Mouse (Mus musculus): ENCODE data around the gene Vamp2. TPM values are rescaled to one million over a fixed set of nuclear protein-coding genes. Genes with fewer than 3 reads are reported as not detected.

Gene Vamp2
- total RNA-seq, 4 experiments from 2014 or later: 926 to 962 (median 934) TPM

DNA sequence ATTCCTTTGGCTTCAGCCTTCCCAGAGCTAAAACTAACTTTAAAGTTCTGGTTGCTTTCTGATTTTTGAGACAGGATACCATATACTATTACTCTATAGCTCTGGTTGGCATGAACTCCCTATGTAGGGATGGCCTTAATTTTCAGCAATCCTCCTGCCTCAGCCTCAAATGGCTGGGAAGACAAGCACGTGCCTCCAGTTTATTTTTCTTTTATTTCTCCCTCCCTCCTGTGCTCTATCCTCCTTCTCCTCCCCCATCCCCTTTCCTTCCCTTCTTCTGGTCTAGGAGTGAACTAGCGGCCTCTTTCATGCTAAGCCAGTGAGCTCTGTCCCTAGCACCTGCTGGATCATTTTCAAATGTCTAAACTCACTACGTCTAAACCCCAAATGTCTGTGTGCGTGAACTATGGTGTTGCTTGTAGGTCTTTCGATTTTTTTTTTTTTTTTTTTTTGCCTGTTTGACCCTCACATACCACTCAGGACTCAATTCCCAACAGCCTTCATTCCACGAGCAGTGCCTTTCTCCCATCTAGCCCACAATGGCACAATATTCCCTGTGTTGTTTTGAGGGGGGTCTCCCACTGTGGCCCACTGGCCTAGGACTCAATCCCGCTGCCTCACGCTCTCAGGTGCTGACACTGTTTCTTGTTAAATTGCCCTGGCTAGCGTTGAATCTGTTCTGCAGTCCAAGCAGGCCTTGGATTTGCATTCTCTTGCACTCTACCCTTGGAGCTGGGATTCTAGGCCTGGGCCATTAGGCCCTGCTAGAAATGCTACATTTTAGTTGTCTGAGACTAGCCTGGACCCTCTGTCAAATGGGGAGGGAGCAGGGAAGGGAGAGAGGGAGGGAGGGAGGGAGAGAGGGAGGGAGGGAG is 23.8 kb upstream of the Vamp2 start:
- DNase-seq (ENCODE audit: low spot score in 2 of 2): no peak

- no peak for DNase-seq (ENCODE audit: low spot score in 2 of 2)
Observed at GRCm38 (mm10) chr11:69065394-69065925, 22.8 kb upstream of the Vamp2 start.

GRCm38 (mm10) chr11:69066163-69066861 is 22.0 kb upstream of the Vamp2 start:
- peak in 1 of 2 experiments; percentile 55 for DNase-seq (ENCODE audit: low spot score in 2 of 2)

DNA sequence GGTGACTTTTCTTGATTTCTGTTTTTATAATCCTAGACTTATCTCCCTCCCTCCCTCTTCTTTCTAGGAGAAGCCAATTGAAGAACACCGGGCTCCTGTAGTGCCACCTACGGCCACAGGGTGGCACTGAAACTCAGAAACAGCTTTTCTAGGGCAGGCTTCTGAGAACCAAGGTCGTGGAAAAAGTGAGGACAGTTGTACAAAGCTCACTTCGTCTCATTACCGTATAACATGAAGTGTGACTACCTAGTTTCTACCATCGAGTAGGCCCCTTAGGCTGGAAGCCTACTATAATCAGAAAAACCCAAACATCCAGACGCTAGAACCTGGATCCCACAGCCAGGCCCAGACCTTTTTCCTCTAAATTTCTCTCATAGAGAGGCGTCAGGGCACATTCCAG is 21.3 kb upstream of the Vamp2 start:
- DNase-seq (ENCODE audit: low spot score in 2 of 2): peak; percentile 80 to 91

GRCm38 (mm10) chr11:69067601-69068000 is 20.7 kb upstream of the Vamp2 start:
- DNase-seq (ENCODE audit: low spot score in 2 of 2): no peak

GRCm38 (mm10) chr11:69070093-69070492 is 18.2 kb upstream of the Vamp2 start:
- no peak for DNase-seq (ENCODE audit: low spot score in 2 of 2)

- DNase-seq (ENCODE audit: low spot score in 2 of 2): peak; percentile 91 to 95
Observed at GRCm38 (mm10) chr11:69070590-69071222, 17.6 kb upstream of the Vamp2 start, which contains the start of gene Tmem107. TSS of gene Tmem107 (plus strand) at chr11:69070806.

DNA sequence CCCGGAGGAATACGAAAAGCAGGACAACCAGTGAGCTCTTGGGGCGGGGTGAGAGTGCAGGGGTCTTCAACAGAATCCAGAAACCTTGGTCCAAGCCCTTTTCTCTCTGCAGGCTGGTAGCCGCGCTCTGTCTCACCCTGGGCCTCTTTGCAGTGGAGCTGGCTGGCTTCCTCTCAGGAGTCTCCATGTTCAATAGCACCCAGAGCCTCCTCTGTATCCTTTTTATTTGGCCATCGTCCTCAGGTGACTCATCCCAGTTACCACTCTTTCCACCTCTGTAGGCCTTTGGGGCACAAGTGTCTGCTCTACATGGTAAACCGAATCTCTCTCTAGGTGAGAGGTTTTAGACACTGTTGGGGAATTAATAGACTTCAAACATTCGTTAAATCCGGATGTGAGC is 17.0 kb upstream of the Vamp2 start:
- peak in 1 of 2 experiments; percentile 32 for DNase-seq (ENCODE audit: low spot score in 2 of 2)

DNA sequence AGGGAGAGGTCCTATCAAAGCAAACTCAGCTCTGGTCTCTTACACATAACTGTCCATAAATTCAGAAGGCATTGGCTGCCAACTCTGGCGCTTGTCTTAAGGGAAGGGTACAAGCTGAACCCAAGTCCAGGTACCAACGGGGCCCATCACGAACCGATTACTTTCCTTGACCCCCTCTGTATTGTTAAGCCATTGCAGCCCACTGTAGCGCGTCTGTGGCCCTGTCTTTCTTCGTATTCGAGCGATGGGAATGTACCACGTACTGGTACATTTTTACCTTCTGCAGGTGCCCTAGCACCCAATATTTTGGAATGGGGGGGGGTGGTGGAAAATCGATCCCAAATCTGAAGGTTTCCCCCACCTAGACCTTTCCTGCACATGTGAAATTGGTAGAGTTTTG is 16.1 kb upstream of the Vamp2 start:
- no peak for DNase-seq (ENCODE audit: low spot score in 2 of 2)

DNA sequence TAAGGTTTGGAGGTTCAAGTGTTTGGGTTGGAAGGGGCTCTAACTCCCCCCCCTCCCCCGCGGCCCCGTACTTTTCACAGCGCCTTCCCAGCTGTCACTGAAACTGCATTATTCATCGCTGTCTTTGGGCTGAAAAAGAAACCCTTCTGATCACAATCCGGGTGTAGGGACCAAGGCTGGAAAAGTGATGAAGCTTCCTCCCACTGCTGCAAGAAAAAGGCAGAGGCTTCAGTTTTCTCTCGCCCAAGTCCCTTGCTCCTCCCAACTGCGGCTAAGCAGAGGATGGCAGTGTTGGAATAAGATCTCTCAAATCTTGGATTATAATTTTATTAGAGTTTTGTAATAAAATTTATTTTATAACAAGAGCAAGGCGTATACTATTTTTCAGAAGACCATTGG is 15.6 kb upstream of the Vamp2 start:
- DNase-seq (ENCODE audit: low spot score in 2 of 2): no peak

- DNase-seq (ENCODE audit: low spot score in 2 of 2): peak; percentile 84 to 88
Observed at GRCm38 (mm10) chr11:69073065-69073888, 15.0 kb upstream of the Vamp2 start.

DNA sequence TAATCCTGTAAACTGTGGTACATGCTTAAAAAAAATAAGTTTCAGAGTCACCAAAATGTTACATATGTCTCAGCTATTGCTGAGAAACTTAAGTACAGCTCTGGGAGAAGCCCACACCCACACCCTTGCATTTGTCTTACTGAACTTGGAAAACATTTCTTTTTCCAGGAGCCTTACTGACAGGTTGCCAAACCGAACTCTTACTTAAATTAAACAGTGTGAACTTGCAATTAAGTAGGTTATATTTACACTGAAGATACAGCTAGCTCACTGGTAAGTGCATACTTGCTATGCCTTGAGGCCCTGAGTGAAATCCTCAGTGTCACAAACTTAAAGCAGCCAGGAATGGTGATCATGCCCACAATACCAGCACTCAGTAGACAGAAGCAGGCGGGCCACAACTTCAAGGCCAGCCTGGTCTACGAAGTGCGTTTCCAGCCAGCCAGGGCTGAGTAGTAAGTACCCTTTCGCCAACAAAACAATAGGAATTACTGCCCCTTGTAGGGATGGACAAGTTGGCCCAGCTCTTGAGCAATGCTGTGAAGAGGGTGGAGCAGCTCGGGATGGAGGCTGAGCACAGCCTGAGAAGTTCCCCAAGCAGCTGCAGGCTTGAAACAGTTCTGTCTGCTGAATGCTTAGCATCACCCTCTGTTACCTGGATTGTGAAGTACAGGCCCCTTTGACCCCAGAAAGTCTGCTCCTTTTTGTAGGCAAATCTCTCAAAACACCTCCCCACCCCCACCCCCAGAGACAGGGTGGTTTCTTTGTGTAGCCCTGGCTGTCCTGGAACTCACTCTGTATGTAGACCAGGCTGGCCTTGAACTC is 14.1 kb upstream of the Vamp2 start:
- DNase-seq (ENCODE audit: low spot score in 2 of 2): no peak

- no peak for DNase-seq (ENCODE audit: low spot score in 2 of 2)
Observed at GRCm38 (mm10) chr11:69074776-69075069, 13.6 kb upstream of the Vamp2 start.

- DNase-seq (ENCODE audit: low spot score in 2 of 2): no peak
Observed at GRCm38 (mm10) chr11:69075764-69076479, 12.4 kb upstream of the Vamp2 start.

DNA sequence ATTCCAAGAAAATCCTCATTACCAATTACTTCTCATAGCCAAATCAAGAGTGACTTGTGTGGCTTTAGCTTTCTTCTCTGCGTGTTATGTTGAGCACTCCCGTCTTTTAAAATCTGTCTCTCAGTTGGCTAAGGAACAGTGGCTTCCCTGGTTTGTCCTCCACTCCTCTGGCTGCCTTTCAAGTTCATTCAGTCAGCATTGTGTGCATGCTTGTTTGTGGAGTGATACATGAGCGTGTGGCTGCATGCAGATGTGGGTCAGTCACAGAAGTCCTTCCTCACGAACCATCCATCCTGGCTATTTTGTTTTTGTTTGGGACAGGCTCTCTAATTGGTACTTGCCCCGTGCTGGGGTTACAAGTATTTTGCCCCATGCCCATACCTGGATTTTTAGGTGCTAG is 11.7 kb upstream of the Vamp2 start:
- DNase-seq (ENCODE audit: low spot score in 2 of 2): no peak

GRCm38 (mm10) chr11:69077316-69077715 is 11.0 kb upstream of the Vamp2 start:
- DNase-seq (ENCODE audit: low spot score in 2 of 2): no peak

DNA sequence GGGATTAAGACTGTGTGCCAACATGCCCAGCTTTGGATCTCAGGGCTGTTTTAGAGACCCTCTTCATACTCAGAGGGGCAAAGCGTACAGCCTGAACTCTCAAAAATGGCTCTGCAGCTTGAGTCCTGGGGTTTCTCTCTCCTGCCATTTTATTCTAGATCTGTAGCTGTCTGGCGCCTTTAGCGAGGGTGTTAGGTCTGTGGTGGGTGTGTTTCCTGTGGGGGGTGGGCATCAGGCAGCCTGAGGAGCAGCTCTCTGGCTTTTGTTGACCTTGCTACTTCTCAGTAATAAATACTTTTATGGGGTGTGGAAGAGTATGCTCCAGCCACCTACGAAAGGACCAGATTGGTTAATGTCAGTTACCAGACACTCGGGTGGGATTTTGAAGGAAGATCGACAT is 10.2 kb upstream of the Vamp2 start:
- no peak for DNase-seq (ENCODE audit: low spot score in 2 of 2)

GRCm38 (mm10) chr11:69078805-69079438 is 9.4 kb upstream of the Vamp2 start:
- DNase-seq (ENCODE audit: low spot score in 2 of 2): no peak

Data from layer of hippocampus, adult 8-10 months (tissue).